Mouse (Mus musculus): ENCODE results near the gene Txndc5.

- TF ChIP-seq CTCF (IDR thresholded peaks at IDR 0.05; ENCODE audit: borderline replicate concordance, control insufficient read depth, extremely low read depth, insufficient read depth, low read length, poor library complexity) (no peak), POLR2A (IDR thresholded peaks at IDR 0.05; ENCODE audit: control insufficient read depth, extremely low read depth, insufficient read depth, low read length, poor library complexity) (no peak)
Measured at GRCm38 (mm10) chr13:38522056-38522654, 6.5 kb downstream of the Txndc5 start.

Data from thymus, adult 2 months (tissue).